Mouse (Mus musculus) liver, adult 2 months (tissue): ENCODE data around the gene Itprid1.

Experiments used
- CTCF ChIP-seq: fragments of 200-500 bp; IDR thresholded peaks from 2 replicates; pipeline ENCODE4 v1.5.1; 2011; ENCODE audit warnings: low read depth, low read length, control low read depth
- POLR2A ChIP-seq: fragments of 200-500 bp; IDR thresholded peaks from 2 replicates; pipeline ENCODE4 v1.6.1; 2011; ENCODE audit warnings: low read length, control low read depth; ENCODE audit not compliant: insufficient read depth; ENCODE audit errors: extremely low read depth

GRCm38 (mm10) chr6:55944709-55945108 is 108.0 kb downstream of the Itprid1 start:
- TF ChIP-seq POLR2A (no peak), CTCF (no peak)
